Mouse (Mus musculus) neural tube, embryonic 12.5 days (tissue): ENCODE results near the gene Top1. TPM values are rescaled to one million over a fixed set of nuclear protein-coding genes. Genes with fewer than 3 reads are reported as not detected.

Experiments used
- microRNA-seq: library from miRNA; unstranded; fragments of <30 nt; microRNA quantifications from one replicate; pipeline ENCODE4, GENCODE M21; 2017
- polyA plus RNA-seq: library from polyadenylated mRNA; unstranded; fragments of >200 nt; fragmentation: Nextera tagmentation; extraction: Ambion mirVana; gene quantifications from 2 replicates; pipeline ENCODE4 v1.2.1, GENCODE M21; 2016

Gene Top1
- polyA plus RNA-seq, 1 experiment from 2014 or later, result 106 TPM

Small RNA genes within 50 kb of the gene (microRNA-seq; reads per million reads assigned to microRNA genes)
- gene Gm23968, result not detected

Other genes starting within 250 kb of the Top1 start
- gene Plcg1, start 85.4 kb downstream of the Top1 start, polyA plus RNA-seq, result 91.7 and 98.9 TPM in 2 replicates
- 15.2 and 16.2 TPM in 2 replicates for gene Zhx3, start 227.1 kb downstream of the Top1 start, polyA plus RNA-seq
- 0.43 and 0.47 TPM in 2 replicates for gene Lpin3, start 234.8 kb downstream of the Top1 start, polyA plus RNA-seq